Mouse (Mus musculus) layer of hippocampus, adult 11-12 months (tissue): ENCODE data around the gene Grm1.

Experiments used
- DNase-seq: peaks from one replicate; pipeline ENCODE4 v3.0.0; 2022; ENCODE audit warnings: low spot score

Gene Grm1

DNA sequence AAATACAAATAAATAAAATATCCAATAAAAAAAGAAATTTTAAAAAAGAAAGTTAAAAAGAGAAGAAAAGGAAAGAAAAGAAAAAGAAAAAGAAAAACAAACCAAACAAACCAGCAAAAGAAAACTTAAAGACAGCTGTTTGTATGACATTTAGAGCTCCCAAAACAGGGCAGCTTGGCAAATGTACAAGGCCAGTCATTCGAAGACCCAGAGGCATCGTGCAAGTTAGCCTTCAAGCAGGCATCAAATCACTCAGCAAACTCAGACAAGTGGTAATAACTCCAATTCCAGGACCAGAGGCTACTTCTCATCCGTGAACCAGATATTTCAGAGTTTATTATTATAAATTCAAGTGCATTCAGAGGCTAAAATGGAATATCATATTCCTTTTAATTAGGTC lies 355.7 kb downstream of the Grm1 start:
- no peak for DNase-seq

DNA sequence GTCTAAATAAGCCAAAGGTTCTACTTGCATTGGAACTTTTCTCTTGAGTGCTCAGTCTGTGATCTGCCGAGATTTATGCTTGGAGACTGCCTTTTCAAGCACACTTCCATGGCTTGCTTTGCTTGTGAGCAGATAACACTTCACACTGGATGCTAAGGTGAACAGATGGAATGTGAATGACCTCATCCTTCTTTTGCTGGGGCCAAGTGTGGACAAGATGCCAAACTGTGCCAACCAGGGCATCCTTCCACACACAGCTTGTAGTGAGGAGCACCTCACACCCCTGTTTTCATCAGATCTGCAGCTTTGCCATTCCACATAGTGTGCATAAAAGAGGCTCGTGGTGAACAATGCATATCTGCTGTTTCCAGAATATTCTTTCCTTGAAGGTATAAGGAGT lies 371.3 kb downstream of the Grm1 start:
- DNase-seq, result no peak

GRCm38 (mm10) chr10:10710359-10710758 lies 371.8 kb downstream of the Grm1 start:
- no peak for DNase-seq

DNA sequence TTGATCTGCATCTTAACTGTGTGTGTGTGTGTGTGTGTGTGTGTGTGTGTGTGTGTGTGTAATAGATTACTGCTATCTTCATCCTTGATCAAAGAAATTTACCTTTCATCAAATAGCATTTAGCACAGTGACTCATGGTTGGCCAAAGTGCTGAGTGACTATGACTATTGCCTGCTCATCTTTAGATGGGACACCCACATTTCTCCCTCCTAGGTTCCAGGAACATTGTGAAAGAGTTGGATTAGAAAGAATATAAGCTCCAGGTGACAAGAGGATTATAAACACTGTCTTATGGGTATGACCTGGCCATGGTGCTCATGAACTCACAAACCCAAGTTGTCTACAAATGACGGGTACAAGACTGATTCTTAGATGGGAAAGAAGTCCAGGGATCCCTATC lies 374.1 kb downstream of the Grm1 start:
- no peak for DNase-seq

DNA sequence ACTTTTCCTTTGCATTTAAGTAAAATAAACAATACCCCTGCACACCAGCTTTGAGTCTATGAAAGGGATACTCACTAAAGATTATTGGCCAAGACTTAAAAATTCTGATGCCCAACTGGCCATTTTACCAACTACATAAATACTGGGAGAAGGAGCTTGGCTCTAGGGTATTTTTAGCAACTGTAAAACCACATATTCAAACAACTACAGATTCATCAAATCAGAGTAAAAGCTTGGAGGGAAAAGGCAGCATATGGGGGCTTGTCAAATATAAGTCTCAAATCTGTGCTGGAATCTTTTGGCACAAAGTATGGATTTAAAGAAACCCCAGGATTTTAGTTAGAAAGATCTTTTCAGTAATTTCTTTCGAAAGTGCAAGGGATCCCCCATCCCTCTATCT lies 380.8 kb downstream of the Grm1 start:
- no peak for DNase-seq

DNA sequence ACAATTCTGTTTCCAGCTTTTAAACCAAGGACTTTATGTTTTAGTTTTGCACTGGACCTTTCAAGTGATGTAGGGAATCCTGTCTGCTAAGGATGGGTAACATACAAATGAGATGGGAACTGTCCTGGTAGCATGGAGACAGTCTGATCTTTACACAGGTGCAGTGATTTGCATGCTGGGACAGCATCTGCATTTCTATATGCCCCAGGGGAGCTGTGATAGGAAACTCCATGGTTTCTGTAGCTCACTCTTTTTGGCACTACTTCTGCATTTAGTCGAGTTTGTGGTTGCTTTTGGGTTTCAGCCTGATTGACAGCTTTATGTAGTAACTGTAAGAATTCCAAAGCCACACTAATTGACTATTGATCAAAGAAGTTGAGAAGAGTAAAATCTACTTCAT lies 381.3 kb downstream of the Grm1 start:
- no peak for DNase-seq

- no peak for DNase-seq
Observed at GRCm38 (mm10) chr10:10697497-10697896, 384.7 kb downstream of the Grm1 start.

DNA sequence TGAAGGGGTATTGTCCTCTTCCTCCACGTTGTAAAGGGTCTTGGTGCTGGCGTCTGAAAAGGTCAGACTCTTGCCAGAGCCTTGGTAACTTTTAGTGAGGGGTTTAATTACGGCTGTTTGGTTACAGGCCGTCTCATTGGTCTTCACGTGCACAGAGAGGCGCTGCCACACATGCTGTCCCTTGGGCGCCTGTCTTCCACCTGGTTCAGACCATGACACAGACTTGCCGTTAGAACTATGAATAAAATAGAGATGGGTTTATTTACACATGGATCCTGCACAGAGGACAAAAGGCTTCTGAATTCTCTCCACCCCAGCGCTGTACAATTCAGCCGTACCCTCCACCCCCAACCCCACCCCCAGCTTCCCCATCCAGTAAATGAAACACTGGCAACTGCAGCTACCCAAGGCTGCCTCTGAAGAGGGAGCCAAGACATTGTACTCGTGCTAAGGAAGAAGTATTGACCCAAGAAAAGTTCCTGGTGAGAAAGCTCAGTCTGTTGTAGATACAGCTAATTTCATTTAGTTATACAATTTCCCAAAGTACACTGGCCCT lies 392.4 kb downstream of the Grm1 start:
- no peak for DNase-seq

DNA sequence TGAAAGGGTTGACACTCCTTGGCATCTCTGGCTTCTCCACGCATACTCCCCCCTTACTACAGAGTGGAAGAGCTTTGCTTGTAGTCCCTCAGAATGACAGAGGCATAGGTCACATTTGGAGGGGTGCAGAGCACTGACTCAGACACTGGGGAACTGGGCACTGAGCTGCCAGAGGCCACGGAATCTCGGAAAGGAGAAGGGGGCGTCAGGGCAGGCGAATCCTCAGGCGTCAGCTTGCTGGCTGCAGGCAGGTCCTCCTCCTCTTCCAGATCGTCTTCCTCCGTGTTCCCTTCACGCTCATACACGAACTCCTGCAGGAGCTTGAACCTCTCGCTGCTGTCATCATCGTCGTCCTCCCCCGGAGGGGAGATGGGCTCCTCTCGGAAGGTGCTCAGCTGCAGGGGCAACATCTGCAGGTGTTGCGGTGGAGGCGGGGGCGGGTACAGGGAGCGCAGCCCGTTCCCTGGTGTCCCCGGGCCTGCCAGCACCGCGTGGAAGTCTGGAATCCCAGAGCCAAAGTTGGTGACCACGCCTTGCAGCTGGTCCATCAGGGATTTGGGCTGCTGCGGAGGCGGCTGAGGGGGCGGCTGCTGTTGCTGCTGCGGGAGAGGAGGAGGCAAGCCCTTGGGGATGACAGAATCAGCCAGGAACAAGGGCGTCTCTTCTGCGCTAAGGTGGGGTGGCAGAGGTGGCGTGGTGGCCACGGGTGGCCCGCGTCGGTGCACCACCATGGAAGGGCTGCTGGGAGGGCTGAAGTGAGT lies 393.1 kb downstream of the Grm1 start:
- peak; percentile 34 for DNase-seq

DNA sequence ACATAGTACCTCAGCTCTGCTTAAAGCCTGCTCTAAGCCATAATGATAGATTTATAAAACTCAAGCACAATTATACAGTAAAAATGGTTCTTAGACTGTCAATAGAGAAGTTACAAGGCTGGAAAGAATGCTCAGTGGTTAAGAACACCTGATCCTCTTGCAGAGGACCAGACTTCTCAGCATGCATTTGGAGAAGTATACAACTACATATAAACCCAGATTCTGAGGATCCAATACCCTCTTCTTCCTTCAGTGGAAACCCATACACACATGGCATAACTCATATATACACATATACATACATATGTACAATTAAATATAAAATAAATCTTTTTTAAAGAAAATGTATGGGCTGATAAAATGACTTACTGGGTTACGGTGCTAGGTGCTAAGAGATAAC lies 401.1 kb downstream of the Grm1 start, which contains the start of gene Gm10944:
Gm10944 (plus strand) TSS at position 301 of the 400 bp plus-strand sequence.
- DNase-seq, result no peak

DNA sequence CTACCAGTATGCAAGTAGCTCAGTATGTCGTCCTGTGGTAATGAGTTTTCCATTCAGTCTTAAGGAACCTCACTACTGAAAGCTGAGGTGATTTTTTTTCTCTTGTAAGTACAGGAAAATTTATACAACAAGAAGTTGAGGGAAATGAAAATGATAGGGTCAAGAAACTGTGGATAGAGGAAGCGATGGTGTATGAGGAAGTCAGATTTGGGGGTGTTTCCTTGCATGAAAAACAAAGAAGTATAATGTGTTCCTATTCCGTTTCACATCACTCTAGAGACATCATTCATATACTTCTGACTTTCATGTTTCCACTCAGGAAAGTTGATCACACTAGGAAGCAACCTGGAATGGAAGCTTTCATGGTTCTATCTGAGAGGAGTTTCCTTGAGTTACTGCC lies 422.2 kb downstream of the Grm1 start:
- no peak for DNase-seq

DNA sequence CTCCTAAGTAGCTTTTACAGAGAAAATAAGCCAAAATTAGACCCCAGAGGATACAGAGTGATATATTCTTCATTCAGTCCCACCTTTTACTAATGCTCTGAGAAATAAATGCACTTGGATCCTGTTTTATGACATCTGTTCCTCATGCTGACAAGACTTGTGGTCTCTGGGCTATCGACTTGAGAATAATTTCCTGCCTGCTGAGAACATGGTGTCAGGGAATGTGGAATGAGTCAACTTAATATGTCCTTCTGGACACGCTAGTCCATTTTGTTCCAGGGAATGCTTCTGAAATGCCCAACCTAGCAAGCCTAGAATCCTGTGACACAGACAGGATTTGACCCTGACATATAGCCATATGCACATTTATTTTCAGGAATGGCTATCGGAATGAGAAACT lies 423.0 kb downstream of the Grm1 start:
- no peak for DNase-seq

- DNase-seq, result no peak
Observed at GRCm38 (mm10) chr10:10656621-10657020, 425.5 kb downstream of the Grm1 start.

GRCm38 (mm10) chr10:10655991-10656390 lies 426.2 kb downstream of the Grm1 start:
- DNase-seq, result no peak
